Mouse (Mus musculus): ENCODE results near the gene Arap1.

The Arap1 gene

GRCm38 (mm10) chr7:101347767-101348270, at the start of gene Arap1:
TSS of gene Arap1 (plus strand) at chr7:101348067.
- DNase-seq: no peak

GRCm38 (mm10) chr7:101298375-101298774, 49.5 kb upstream of the Arap1 start:
- DNase-seq: no peak

GRCm38 (mm10) chr7:101301361-101301880, 46.4 kb upstream of the Arap1 start:
- DNase-seq: no peak

- peak; percentile 90 for DNase-seq
Measured at GRCm38 (mm10) chr7:101301881-101302456, 45.9 kb upstream of the Arap1 start, which contains the start of gene Atg16l2. TSS of gene Atg16l2 (minus strand) at chr7:101302251.

GRCm38 (mm10) chr7:101302691-101303090, 45.2 kb upstream of the Arap1 start:
- DNase-seq: no peak

GRCm38 (mm10) chr7:101306841-101307240, 41.0 kb upstream of the Arap1 start:
- DNase-seq: no peak

GRCm38 (mm10) chr7:101309985-101310326, 37.9 kb upstream of the Arap1 start:
- DNase-seq: no peak

- DNase-seq: peak; percentile 99
Measured at GRCm38 (mm10) chr7:101310327-101311028, 37.4 kb upstream of the Arap1 start.

- DNase-seq: no peak
Measured at GRCm38 (mm10) chr7:101311061-101311460, 36.8 kb upstream of the Arap1 start.

- DNase-seq: no peak
Measured at GRCm38 (mm10) chr7:101313033-101313432, 34.8 kb upstream of the Arap1 start.

GRCm38 (mm10) chr7:101314396-101314795, 33.5 kb upstream of the Arap1 start:
- peak; percentile 51 for DNase-seq

- DNase-seq: no peak
Measured at GRCm38 (mm10) chr7:101315699-101316098, 32.2 kb upstream of the Arap1 start.

- no peak for DNase-seq
Measured at GRCm38 (mm10) chr7:101316591-101317001, 31.3 kb upstream of the Arap1 start.

GRCm38 (mm10) chr7:101317014-101317413, 30.9 kb upstream of the Arap1 start, which contains the start of gene Stard10:
TSS of gene Stard10 (plus strand) at chr7:101317086.
- DNase-seq: no peak

- DNase-seq: no peak
Measured at GRCm38 (mm10) chr7:101318848-101319247, 29.0 kb upstream of the Arap1 start.

- DNase-seq: no peak
Measured at GRCm38 (mm10) chr7:101319796-101320195, 28.1 kb upstream of the Arap1 start.

GRCm38 (mm10) chr7:101320399-101321217, 27.3 kb upstream of the Arap1 start:
- DNase-seq: no peak

GRCm38 (mm10) chr7:101321218-101321827, 26.5 kb upstream of the Arap1 start:
- no peak for DNase-seq

- no peak for DNase-seq
Measured at GRCm38 (mm10) chr7:101323141-101323594, 24.7 kb upstream of the Arap1 start.

- DNase-seq: no peak
Measured at GRCm38 (mm10) chr7:101324142-101324962, 23.5 kb upstream of the Arap1 start.

- no peak for DNase-seq
Measured at GRCm38 (mm10) chr7:101326006-101326405, 21.9 kb upstream of the Arap1 start.

GRCm38 (mm10) chr7:101327263-101327662, 20.6 kb upstream of the Arap1 start:
- no peak for DNase-seq

Measured in layer of hippocampus, adult 9-11 months (tissue).